Mouse (Mus musculus): ENCODE results near the gene Ttll9. TPM values are rescaled to one million over a fixed set of nuclear protein-coding genes. Genes with fewer than 3 reads are reported as not detected.
A peak's percentile ranks its signal among the peaks of the same experiment; 100 is the strongest.

Ttll9 gene
- polyA plus RNA-seq, 1 experiment from 2014 or later, result 3.5 TPM

- no peaks in the 10 kb centered on the region for H3K9me3 ChIP-seq (ENCODE audit: control insufficient read depth, low read length)
Measured at GRCm38 (mm10) chr2:153032973-153033372, 70.7 kb downstream of the Ttll9 start.

GRCm38 (mm10) chr2:153033545-153034230 is 71.4 kb downstream of the Ttll9 start:
- peak overlapping the region; percentile 66 for H3K4me2 ChIP-seq (ENCODE audit: low read length)
- H3K27me3 ChIP-seq (replicated peaks; ENCODE audit: control insufficient read depth, insufficient read depth, low read length), result no peaks in the 10 kb centered on the region
- peaks cover 53% of the 10 kb centered on the region for H3K4me1 ChIP-seq (replicated peaks; ENCODE audit: control insufficient read depth, insufficient read depth, low read length)
- peak; percentile 16; the same call in 1 of the 2 replicates for ATAC-seq
- H3K4me3 ChIP-seq (replicated peaks; ENCODE audit: low read length), result peak overlapping the region; percentile 71
- H3K9me3 ChIP-seq (ENCODE audit: control insufficient read depth, low read length), result no peaks in the 10 kb centered on the region
- WGBS, result 52% methylated on average over 5 of the region's 5 CpGs
- H3K36me3 ChIP-seq (ENCODE audit: control insufficient read depth, insufficient read depth), result no peaks in the 10 kb centered on the region
- no peak overlapping the region; the same call in 1 of the 2 replicates for H3K27ac ChIP-seq (ENCODE audit: low read length)
- peak overlapping the region; percentile 71; the same call in 1 of the 2 replicates for H3K9ac ChIP-seq (replicated peaks; ENCODE audit: low read depth, low read length)

More at GRCm38 (mm10) chr2:153032973-153033372, 70.7 kb downstream of the Ttll9 start:
- Histone ChIP-seq H3K4me1 (replicated peaks; ENCODE audit: control insufficient read depth, insufficient read depth, low read length) (peaks cover 47% of the 10 kb centered on the region), H3K36me3 (ENCODE audit: control insufficient read depth, insufficient read depth) (no peaks in the 10 kb centered on the region), H3K4me3 (replicated peaks; ENCODE audit: low read length) (peak overlapping the region; percentile 71), H3K27me3 (replicated peaks; ENCODE audit: control insufficient read depth, insufficient read depth, low read length) (no peaks in the 10 kb centered on the region), H3K4me2 (ENCODE audit: low read length) (peak overlapping the region; percentile 66), H3K9ac (replicated peaks; ENCODE audit: low read depth, low read length) (peak overlapping the region; percentile 71), H3K27ac (ENCODE audit: low read length) (peak overlapping the region; percentile 21; the same call in 1 of the 2 replicates)
- 7% methylated on average over 4 of the region's 4 CpGs for WGBS
- no peak for ATAC-seq

GRCm38 (mm10) chr2:153036690-153037089 is 74.4 kb downstream of the Ttll9 start:
- Histone ChIP-seq H3K4me3 (replicated peaks; ENCODE audit: low read length) (no peak overlapping the region), H3K4me2 (ENCODE audit: low read length) (no peak overlapping the region), H3K9ac (replicated peaks; ENCODE audit: low read depth, low read length) (no peak overlapping the region), H3K27me3 (replicated peaks; ENCODE audit: control insufficient read depth, insufficient read depth, low read length) (no peaks in the 10 kb centered on the region), H3K27ac (ENCODE audit: low read length) (no peak overlapping the region), H3K9me3 (ENCODE audit: control insufficient read depth, low read length) (no peaks in the 10 kb centered on the region), H3K36me3 (ENCODE audit: control insufficient read depth, insufficient read depth) (no peaks in the 10 kb centered on the region), H3K4me1 (replicated peaks; ENCODE audit: control insufficient read depth, insufficient read depth, low read length) (peaks cover 54% of the 10 kb centered on the region)
- ATAC-seq, result no peak
- 3% methylated on average over 2 of the region's 2 CpGs for WGBS

- no peaks in the 10 kb centered on the region for H3K27me3 ChIP-seq (replicated peaks; ENCODE audit: control insufficient read depth, insufficient read depth, low read length)
- H3K4me2 ChIP-seq (ENCODE audit: low read length), result no peak overlapping the region
- H3K36me3 ChIP-seq (ENCODE audit: control insufficient read depth, insufficient read depth), result no peaks in the 10 kb centered on the region
- no peak overlapping the region for H3K4me3 ChIP-seq (replicated peaks; ENCODE audit: low read length)
- peak overlapping the region; percentile 35; the same call in 1 of the 2 replicates for H3K27ac ChIP-seq (ENCODE audit: low read length)
- WGBS, result 35% methylated on average over 3 of the region's 3 CpGs
- H3K9ac ChIP-seq (replicated peaks; ENCODE audit: low read depth, low read length), result no peak overlapping the region
- no peak for ATAC-seq
- peaks cover 52% of the 10 kb centered on the region for H3K4me1 ChIP-seq (replicated peaks; ENCODE audit: control insufficient read depth, insufficient read depth, low read length)
- H3K9me3 ChIP-seq (ENCODE audit: control insufficient read depth, low read length), result no peaks in the 10 kb centered on the region
Measured at GRCm38 (mm10) chr2:153043886-153044285, 81.6 kb downstream of the Ttll9 start.

- Histone ChIP-seq H3K27ac (ENCODE audit: low read length) (peak overlapping the region; percentile 92), H3K4me2 (ENCODE audit: low read length) (no peak overlapping the region), H3K36me3 (ENCODE audit: control insufficient read depth, insufficient read depth) (no peaks in the 10 kb centered on the region), H3K27me3 (replicated peaks; ENCODE audit: control insufficient read depth, insufficient read depth, low read length) (no peaks in the 10 kb centered on the region), H3K9me3 (ENCODE audit: control insufficient read depth, low read length) (no peaks in the 10 kb centered on the region), H3K4me3 (replicated peaks; ENCODE audit: low read length) (no peak overlapping the region), H3K9ac (replicated peaks; ENCODE audit: low read depth, low read length) (no peak overlapping the region), H3K4me1 (replicated peaks; ENCODE audit: control insufficient read depth, insufficient read depth, low read length) (peaks cover 63% of the 10 kb centered on the region)
- 19% methylated on average over 8 of the region's 8 CpGs for WGBS
- peak; percentile 68 for ATAC-seq
Measured at GRCm38 (mm10) chr2:153045884-153046299, 83.6 kb downstream of the Ttll9 start.

- H3K27me3 ChIP-seq (replicated peaks; ENCODE audit: control insufficient read depth, insufficient read depth, low read length), result no peaks in the 10 kb centered on the region; the same call in 1 of the 2 replicates
- H3K4me3 ChIP-seq (replicated peaks; ENCODE audit: low read length), result no peak overlapping the region
- WGBS, result 26% methylated on average over 17 of the region's 17 CpGs
- no peaks in the 10 kb centered on the region for H3K9me3 ChIP-seq (ENCODE audit: control insufficient read depth, low read length)
- no peak for ATAC-seq
- peak overlapping the region; percentile 39; the same call in 1 of the 2 replicates for H3K27ac ChIP-seq (ENCODE audit: low read length)
- no peak overlapping the region for H3K9ac ChIP-seq (replicated peaks; ENCODE audit: low read depth, low read length)
- peaks cover 53% of the 10 kb centered on the region for H3K4me1 ChIP-seq (replicated peaks; ENCODE audit: control insufficient read depth, insufficient read depth, low read length)
- H3K36me3 ChIP-seq (ENCODE audit: control insufficient read depth, insufficient read depth), result no peaks in the 10 kb centered on the region
- H3K4me2 ChIP-seq (ENCODE audit: low read length), result no peak overlapping the region
Measured at GRCm38 (mm10) chr2:153047828-153048465, 85.7 kb downstream of the Ttll9 start.

- Histone ChIP-seq H3K36me3 (ENCODE audit: control insufficient read depth, insufficient read depth) (no peaks in the 10 kb centered on the region), H3K27ac (ENCODE audit: low read length) (peak overlapping the region; percentile 88), H3K9ac (replicated peaks; ENCODE audit: low read depth, low read length) (peak overlapping the region; percentile 23; the same call in 1 of the 2 replicates), H3K4me1 (replicated peaks; ENCODE audit: control insufficient read depth, insufficient read depth, low read length) (peaks cover 44% of the 10 kb centered on the region), H3K9me3 (ENCODE audit: control insufficient read depth, low read length) (no peaks in the 10 kb centered on the region), H3K27me3 (replicated peaks; ENCODE audit: control insufficient read depth, insufficient read depth, low read length) (peaks cover 2% of the 10 kb centered on the region; the same call in 1 of the 2 replicates), H3K4me3 (replicated peaks; ENCODE audit: low read length) (no peak overlapping the region), H3K4me2 (ENCODE audit: low read length) (no peak overlapping the region)
- WGBS, result 20% methylated on average over 9 of the region's 9 CpGs
- peak; percentile 67 for ATAC-seq
Measured at GRCm38 (mm10) chr2:153049288-153049996, 87.2 kb downstream of the Ttll9 start.

- ATAC-seq, result no peak
- H3K4me1 ChIP-seq (replicated peaks; ENCODE audit: control insufficient read depth, insufficient read depth, low read length), result peaks cover 44% of the 10 kb centered on the region
- no peak overlapping the region for H3K4me2 ChIP-seq (ENCODE audit: low read length)
- no peaks in the 10 kb centered on the region; the same call in 1 of the 2 replicates for H3K36me3 ChIP-seq (ENCODE audit: control insufficient read depth, insufficient read depth)
- H3K27me3 ChIP-seq (replicated peaks; ENCODE audit: control insufficient read depth, insufficient read depth, low read length), result peaks cover 2% of the 10 kb centered on the region; the same call in 1 of the 2 replicates
- peak overlapping the region; percentile 88 for H3K27ac ChIP-seq (ENCODE audit: low read length)
- WGBS, result 60% methylated on average over 4 of the region's 4 CpGs
- no peaks in the 10 kb centered on the region for H3K9me3 ChIP-seq (ENCODE audit: control insufficient read depth, low read length)
- H3K4me3 ChIP-seq (replicated peaks; ENCODE audit: low read length), result no peak overlapping the region
- no peak overlapping the region for H3K9ac ChIP-seq (replicated peaks; ENCODE audit: low read depth, low read length)
Measured at GRCm38 (mm10) chr2:153049997-153050358, 87.7 kb downstream of the Ttll9 start.

- Histone ChIP-seq H3K4me1 (replicated peaks; ENCODE audit: control insufficient read depth, insufficient read depth, low read length) (peaks cover 36% of the 10 kb centered on the region), H3K9ac (replicated peaks; ENCODE audit: low read depth, low read length) (no peak overlapping the region), H3K9me3 (ENCODE audit: control insufficient read depth, low read length) (no peaks in the 10 kb centered on the region), H3K27ac (ENCODE audit: low read length) (no peak overlapping the region), H3K36me3 (ENCODE audit: control insufficient read depth, insufficient read depth) (no peaks in the 10 kb centered on the region; the same call in 1 of the 2 replicates), H3K4me3 (replicated peaks; ENCODE audit: low read length) (no peak overlapping the region), H3K27me3 (replicated peaks; ENCODE audit: control insufficient read depth, insufficient read depth, low read length) (peaks cover 2% of the 10 kb centered on the region; the same call in 1 of the 2 replicates), H3K4me2 (ENCODE audit: low read length) (no peak overlapping the region)
- no peak for ATAC-seq
- WGBS, result 81% methylated on average over 6 of the region's 6 CpGs
Measured at GRCm38 (mm10) chr2:153051095-153051494, 88.8 kb downstream of the Ttll9 start.
